Mouse (Mus musculus): ENCODE measurements around the gene Gm21885.
A peak's percentile ranks its signal among the peaks of the same experiment; 100 is the strongest.
"Not testable (repeated sequence)": the region's sequence is repeated elsewhere in the genome, so short reads cannot be mapped to it uniquely, and the experiment has no call there.

Gm21885 gene

DNA sequence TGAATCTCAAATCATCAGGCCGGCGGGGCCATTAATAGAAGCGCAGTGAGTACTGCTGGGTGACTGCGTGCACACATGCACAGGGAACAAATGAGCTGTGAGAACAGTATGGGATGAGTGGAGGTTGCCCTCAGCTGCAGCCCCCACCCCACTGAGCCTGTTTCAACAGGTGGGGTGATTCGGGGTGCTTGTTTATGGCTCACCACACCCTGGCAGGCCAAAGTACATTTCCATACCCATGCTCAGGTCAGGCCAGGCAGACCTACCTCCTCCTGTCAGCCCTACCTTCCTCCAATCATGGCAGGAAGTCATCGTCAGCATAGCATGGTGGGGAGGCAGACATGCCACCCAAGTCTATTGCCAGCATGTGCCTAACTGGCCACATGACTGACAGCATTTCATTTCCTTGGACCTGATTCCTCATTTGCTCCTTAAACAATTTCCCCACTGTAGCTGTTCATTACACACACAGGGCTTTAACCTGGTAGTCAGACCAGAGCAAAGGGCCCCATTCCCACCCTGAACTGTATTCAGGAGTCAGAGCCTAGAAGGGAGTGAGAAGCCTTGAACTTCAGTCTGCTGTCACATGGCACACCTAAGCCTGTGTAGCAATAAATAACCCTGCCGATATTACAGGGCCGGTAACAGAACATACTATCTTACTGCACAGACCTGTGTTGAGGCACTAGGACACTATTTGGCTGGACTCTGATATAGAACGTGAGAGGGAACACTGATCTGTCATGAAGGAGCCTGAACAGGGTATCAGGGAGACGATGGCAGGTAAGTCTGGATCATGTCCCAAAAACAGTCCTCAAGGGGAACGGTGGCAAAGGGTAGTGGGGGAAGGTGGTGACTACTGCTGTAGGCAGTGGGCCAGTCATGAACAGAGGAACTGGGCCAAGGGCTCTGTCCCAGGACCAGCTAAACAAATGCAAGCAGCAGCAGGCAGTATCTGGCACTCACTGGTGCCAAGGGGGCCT, at the start of gene Gm21885:
TSS of gene Gm21885 (plus strand) at position 675 of the 983 bp plus-strand sequence.
- peak in 1 of 2 experiments; percentile 59 for DNase-seq (ENCODE audit: low spot score in 2 of 2)

DNA sequence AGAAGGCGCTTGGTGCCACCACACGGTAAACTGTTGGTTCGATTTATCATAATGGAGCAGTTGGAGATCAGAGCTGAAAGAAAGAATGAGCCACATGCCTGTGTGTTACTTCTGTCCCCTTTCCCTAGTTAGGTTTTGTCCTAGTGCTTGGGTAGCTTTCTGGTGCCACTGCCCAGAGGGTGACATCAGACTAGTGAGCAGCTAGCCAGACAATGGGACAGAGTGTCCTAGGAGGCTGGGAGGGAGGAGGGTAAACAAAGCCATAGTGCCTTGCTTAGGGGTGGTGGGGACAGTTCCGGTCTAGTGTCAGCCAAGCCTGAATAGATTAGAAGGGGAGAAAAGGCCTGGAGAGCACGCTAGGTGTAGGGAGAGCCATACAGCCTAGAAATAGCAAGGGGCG, 48.3 kb upstream of the Gm21885 start:
- no peak for DNase-seq (ENCODE audit: low spot score in 2 of 2)

DNA sequence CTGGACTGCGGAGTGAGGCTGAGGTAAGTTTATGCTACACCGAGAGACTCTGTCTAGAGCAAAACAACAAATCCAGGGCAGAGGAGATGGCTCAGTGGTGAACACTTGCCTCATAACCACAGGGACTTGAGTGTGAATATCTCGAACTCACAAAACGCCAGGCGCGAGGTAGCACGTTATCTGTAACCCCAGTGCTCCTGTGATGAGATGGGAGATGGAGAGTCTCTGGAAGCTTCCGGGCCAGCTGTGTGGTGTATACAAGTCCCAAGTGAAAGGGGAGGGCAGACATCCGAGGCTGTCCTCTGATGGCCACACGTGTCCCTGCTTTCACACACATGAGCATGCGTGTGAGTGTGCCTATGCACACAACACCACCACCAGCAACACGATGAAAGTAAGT, 47.3 kb upstream of the Gm21885 start:
- peak in 1 of 2 experiments; percentile 57 for DNase-seq (ENCODE audit: low spot score in 2 of 2)

DNA sequence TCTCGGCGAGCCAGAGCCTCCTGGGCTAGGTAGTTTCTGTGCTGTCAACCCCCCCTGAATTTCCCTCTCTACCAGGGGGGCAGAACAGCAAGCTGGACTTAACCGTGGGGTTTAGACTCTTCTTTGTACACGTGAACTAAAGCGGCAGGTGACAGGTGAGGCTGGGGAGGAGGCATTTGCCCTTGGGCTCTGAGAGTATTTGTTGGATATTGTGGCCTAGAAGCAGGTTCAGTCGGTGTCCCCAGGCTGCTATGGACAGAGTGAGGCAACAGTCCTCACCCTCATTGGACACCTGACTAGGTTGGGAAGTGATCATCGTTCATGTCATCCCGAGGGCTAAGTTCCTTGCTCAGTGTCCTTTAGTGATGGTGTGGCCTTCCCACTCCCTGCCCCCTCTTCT, 46.8 kb upstream of the Gm21885 start:
- DNase-seq (ENCODE audit: low spot score in 2 of 2), result peak in 1 of 2 experiments; percentile 56

DNA sequence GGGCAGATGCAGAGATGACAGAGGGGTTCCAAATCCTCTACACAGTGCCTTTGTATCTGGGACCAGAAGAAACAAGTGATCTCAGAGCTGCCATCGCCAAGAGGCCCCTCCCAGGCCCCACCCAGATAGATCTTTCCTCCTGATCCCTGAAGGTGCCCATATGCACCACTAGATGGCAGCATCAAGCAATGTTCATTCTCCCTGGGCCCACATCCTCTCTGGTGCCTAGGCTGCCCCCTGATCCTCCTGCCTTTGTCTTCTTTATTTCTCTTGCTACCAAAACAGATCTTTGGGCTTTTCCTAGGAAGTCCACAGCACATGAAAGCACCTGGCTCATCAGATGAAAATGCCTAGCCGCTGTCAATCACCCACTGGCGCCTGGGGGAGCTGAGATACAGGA, 45.6 kb upstream of the Gm21885 start:
- DNase-seq (ENCODE audit: low spot score in 2 of 2), result peak; percentile 55 to 79

DNA sequence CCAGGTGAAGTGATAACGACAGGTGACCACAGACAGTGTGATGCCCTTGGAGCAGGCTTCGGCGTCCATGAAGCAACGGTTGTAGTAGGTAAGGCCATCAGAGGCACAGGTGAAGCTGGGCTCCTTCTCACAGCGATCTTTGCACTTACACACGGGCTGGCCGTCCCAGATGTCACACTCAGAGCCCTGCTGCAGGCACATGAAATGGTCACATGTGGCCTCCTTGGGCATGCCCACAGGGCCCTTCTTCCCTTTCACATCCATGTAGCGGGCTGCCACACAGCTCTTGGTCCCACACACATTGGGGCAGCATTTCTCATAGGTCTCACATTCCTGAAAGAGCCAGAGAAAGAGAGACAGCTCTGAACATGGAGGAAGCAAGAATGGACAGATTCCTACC, 42.9 kb upstream of the Gm21885 start:
- peak in 1 of 2 experiments; percentile 56 for DNase-seq (ENCODE audit: low spot score in 2 of 2)

DNA sequence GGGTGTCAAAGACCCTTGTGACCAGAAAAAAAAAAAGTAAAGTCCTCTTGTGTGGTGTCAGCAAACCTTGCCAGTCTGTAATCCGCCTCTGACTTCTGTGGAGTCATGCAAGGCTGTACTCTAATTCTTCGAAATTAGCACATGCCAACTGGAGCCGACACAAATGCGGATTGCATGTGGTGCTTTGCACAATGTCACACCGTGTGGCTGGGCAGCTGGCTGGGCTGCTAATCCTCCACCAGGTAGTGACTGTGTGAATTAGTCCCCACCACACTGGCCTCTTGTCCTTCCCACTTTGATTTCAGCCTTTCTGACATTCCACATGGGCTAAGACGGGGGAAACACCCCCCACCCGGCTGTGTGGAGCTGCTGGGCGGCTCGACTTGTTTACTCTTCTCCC, 42.0 kb upstream of the Gm21885 start:
- peak in 1 of 2 experiments; percentile 57 for DNase-seq (ENCODE audit: low spot score in 2 of 2)

DNA sequence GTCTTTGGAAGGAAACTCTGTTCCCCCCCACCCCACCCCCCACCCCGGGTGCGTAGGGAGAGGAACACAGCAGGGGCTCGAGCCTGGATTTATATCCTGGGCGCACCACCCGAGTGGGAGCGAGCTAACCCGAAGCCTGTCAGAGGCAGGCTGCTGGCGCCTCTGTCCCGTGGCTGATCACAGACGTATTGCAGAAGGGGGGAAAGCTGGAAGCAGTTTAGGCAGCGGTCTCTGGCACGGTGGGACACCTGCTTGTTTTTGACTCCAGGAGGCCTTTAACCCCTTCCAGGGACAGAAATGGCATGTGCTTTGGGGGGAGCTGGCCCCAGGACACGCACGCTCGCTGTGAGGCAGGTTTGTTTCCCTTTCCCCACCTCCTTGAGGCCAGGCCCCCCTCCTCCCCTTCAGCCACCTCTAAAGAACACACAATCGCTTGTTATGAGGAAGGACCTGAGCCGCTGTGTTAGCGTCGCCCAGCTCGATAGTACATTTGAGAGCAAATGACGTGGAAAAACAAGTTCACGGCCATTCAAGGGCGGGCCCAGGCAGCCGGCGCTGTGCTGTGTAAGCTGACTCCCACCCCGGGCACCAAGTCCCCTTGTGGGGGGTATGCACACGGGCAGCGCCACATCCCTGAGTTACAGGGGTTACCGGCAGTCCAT, 38.8 kb upstream of the Gm21885 start:
- peak in 1 of 2 experiments; percentile 61 for DNase-seq (ENCODE audit: low spot score in 2 of 2)

DNA sequence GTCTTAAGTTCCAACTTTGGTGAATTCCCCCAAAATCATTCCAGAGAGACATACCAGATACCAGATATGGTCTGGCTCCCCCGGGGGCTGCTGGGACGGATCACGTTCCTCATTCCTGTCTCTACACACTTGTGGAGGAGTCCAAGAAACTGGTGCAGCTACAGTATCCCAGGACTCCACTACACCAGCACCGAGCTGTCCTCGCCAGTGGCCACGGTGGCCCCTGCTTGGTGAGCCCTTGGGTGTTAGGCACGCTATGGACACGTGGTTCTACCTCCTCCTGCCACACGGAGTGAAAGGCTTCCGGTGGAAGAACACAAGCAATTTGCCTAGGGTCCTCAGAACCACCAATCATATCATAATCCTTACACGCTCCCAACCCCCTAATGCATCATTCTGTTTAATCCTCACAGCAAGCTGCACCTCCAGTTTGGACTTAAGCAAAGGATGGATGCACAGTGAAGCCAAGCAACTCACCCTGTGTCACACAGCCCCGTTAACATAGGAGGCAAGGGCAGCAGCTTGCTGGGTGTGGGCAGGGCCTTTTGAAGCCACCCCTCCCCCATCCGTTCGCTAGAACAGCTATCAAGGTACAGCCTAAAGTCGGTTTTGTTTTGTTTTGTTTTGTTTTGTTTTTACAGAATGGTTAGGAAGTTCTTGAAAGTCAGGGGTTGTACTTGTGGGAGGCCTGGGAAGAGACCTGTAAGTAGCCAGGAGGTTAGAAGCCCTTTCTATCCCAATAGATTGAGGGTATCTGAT, 38.1 kb upstream of the Gm21885 start:
- peak in 1 of 2 experiments; percentile 61 for DNase-seq (ENCODE audit: low spot score in 2 of 2)

DNA sequence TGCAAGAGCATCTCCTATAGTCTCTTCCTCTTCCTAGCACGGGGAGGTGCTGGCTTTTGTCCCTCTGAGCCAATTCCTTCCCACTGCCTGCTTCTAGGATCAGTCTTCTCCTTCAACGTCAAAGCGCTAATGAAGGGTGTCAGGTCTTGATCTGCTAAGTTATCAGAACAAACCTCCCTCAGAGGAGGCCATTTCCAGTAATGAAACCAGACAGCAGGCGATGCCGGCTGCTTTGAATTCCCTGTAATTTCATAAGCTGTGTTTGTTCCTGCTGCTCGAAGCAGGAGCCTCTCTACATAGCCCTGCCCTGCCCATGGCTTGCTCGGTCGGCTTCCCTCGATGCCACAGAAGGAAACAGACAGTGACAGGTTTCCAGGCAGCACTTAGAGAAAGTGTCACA, 37.3 kb upstream of the Gm21885 start:
- no peak for DNase-seq (ENCODE audit: low spot score in 2 of 2)

DNA sequence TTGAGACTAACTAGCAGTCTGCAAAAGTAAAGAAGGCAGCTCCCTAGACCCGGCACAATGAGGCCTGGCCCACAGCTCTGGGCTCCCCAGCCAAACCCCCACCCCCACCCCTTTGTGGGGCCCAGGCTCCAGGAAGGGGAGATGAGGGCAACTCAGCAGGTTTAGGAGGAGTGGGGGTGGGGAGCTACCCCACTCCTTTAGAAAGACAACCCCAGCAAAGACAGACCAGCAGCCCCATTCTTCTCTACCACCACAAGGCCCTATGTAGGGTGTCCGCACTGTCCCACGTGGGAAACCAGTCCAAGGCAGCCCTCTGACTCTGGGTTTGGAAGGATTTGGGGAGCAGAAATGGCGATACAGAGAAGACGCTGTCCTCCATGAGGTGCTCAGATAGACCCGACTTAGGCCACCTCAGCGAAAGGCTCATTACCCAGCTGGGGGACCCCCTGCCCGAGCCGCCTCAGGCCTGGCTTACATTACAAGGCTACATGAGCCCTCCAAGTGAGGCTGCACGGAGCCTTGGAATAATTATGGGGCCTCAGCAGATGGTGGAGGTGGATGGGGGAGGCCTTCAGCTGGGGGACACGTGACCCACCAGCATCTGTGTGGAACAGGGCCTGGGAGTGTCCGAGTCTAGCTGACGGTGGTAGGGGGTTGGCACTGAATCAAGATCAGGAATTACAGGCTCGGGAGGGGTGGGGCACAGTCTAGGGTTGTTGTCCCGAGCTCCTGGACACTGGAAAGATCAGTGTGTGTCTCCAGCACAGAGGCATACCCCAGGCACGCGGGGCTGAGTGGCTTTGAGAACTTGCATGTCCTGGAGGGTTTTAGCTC, 35.5 kb upstream of the Gm21885 start, which contains the start of gene Wfikkn2:
TSS of gene Wfikkn2 (minus strand) at position 51 of the 834 bp plus-strand sequence.
- DNase-seq (ENCODE audit: low spot score in 2 of 2), result no peak

DNA sequence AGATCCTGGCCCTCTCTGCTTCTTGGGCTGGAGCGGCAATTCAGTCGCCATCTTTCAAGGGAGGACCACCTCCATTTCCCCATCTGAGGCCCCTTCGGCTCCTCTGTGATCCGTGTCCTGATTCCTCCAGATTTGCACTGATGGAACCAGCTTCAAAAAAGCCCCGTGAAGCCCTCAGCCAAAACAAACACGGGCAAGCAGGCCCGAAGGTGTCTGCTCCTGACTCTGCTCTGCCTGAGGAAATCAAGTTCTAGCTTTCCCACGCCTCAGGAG, 34.9 kb upstream of the Gm21885 start:
- DNase-seq (ENCODE audit: low spot score in 2 of 2), result no peak

DNA sequence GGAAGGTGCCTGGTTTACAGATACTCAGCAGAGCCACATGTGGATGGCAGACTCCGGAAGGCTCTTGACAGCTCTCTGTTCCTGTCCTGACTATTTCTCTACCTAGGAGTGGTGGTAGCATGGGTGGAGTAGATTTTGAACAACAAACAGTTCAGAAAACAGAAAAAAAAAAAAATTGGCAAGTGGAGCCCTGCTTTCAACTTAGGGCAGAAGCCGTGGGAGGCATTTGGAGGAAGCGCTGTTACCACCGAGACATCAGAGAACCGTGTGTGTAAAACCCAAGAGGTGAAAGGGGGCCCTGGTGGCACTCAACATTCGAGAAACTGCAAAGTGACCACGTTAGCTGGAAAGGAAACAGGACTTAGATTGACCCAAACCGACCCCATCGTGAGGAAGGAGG, 28.5 kb upstream of the Gm21885 start:
- no peak for DNase-seq (ENCODE audit: low spot score in 2 of 2)

DNA sequence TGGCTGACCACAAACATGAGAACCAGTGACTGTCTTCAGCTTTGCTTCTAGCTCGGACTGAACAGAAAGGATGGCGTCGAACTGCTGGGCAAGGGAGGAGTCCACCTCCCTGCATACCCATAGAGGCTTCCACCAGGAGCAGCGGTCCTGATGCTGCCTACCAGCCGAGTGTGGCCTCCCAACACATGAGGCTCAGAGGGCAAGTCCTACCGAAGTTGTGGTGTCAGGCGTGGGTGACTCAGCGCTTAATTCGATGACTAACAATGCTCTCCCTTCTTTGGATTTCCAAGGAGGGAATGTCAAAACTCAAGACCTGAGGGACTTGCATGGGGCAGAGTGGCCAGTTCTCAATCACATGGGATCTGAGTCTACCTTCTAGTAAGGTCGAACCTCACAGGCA, 28.0 kb upstream of the Gm21885 start:
- DNase-seq (ENCODE audit: low spot score in 2 of 2), result no peak

DNA sequence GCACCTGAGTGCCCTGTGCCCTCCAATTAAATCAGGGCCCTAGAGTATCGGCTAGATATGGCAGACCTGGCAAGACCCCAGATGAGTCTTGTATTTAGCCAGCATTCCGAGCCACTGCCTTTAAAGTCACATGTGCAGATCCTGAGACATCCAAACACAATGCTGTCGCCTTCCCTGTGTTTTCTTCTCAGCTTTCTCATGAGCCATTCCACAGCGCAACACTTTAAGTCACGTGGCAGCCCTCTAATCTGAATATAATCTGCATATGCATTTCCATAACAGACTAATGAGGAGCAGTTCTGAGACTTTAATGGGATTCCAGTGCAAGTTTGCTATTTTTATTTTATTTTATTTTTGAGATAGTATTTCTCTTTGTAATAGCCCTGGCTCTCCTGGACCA, 25.9 kb upstream of the Gm21885 start:
- no peak for DNase-seq (ENCODE audit: low spot score in 2 of 2)

DNA sequence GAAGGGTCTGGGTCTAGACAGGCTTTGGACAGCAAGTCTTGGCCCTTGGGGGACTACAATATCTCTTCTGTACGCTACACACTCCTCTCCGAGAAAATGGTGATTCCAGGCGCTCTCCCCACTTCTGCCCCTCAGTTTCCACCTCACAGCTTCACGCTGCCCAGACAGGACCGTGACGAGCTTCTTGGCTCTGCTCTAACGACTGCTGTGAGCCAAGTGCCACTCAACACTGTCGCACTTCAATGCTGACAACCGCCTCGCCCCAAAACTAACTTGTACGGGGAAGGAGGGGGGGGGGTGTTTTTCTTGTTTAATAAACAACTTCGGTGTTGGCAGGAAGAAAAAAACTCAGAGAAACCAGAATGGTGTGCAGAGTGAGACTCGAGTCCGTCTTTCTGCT, 23.7 kb upstream of the Gm21885 start:
- DNase-seq (ENCODE audit: low spot score in 2 of 2), result no peak

DNA sequence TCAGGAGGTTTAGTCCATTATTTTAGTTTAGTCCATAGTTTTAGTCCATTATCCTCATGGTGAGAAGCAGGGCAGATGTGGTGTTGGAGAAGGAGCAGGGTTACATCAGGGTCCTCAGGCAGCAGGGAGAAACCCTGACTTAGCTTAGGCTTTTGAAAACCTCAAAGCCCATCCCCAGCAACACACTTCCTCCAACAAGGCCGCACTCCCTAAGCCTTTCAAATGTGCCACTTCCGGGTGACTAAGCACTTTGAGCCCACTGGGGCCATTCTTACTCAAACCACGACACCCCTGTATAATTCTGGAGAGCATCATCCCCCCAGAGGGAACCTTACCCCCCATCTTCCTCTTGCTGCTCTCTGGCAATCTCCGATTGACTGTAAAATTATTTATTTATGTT, 21.9 kb upstream of the Gm21885 start:
- DNase-seq (ENCODE audit: low spot score in 2 of 2), result no peak

DNA sequence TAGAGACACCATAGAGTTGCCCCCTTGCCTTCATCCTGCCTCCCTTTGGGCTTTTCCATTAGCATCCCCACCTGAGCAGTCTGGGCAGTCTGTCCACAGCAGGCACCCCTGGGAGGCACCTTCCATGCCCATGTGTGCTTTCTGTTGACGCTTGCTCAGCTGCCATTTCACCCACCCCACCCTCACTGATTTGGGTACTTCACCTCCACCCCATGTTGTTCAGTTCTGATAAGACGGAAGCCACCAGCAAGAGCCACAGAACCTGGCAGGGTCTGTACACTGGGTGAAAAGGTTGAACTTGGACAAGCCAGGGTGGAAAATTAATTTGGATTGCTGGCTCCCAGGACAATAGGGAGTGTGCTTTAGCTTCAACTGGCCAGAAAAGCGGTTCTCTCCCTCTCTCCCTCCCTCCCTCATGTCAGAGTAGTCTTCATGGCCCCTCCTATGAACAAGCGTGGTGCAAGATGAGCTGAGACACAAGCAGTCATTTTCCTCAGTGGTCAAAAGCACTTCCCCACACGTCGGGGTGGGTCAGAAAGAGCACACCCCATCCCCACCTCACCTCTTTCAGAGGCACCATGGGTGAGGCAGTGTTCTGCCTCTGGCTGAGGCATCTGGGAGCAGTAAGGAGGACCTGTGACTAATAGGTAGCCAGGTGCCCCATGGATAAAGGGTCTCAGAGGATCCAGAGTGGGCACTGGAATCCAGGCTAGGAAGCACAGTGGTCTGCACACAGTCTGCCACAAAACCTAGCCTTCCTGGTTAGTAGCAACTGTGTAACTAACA, 19.9 kb upstream of the Gm21885 start:
- DNase-seq (ENCODE audit: low spot score in 2 of 2), result peak in 1 of 2 experiments; percentile 27

DNA sequence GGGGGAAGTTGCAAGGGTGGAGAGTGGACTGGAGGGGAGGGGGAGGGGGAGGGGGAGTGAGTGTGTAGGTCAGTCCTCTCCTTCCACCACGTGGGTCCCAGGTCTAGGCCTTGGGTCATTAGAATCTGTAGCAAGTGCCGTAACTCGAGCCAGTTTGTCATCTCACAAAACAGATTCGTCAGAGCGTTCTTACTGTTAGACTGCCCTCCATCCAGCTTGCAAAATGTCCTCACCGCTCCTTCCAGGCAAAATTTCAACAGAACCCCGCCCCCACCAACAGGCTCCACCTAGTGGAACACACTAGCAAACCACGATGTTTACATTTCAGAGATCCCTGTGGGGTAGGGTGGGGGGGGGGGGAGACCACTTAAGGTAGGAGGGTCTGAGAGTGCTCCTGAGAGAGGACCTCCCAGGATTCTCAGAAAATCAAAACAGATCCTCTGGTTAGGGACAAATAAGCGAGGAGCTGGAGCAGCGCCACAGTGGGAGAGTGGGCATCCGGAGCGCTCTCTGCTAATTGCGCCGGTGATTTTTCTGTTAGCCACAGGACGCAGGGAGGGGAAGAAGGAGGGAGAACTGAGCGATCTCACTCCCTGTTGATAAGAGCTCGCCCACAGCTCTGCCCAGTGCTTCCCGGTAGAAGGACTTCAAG, 16.4 kb upstream of the Gm21885 start:
- peak in 1 of 2 experiments; percentile 49 for DNase-seq (ENCODE audit: low spot score in 2 of 2)

DNA sequence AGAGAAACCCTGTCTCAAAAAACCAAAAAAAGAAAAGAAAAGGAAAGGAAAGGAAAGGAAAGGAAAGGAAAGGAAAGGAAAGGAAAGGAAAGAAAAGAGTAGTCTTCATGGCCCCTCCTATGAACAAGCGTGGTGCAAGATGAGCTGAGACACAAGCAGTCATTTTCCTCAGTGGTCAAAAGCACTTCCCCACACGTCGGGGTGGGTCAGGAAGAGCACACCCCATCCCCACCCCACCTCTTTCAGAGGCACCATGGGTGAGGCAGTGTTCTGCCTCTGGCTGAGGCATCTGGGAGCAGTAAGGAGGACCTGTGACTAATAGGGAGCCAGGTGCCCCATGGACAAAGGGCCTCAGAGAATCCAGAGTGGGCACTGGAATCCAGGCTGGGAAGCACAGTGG, 15.5 kb upstream of the Gm21885 start:
- DNase-seq (ENCODE audit: low spot score in 2 of 2), result not testable (repeated sequence)

All from spleen, postnatal 4 days (tissue).